Mouse (Mus musculus): ENCODE results near the gene Tamm41. TPM values are rescaled to one million over a fixed set of nuclear protein-coding genes. Genes with fewer than 3 reads are reported as not detected.

The Tamm41 gene
- polyA plus RNA-seq (2012; rRNA removed) = 21.0 and 31.8 TPM in 2 replicates

DNA sequence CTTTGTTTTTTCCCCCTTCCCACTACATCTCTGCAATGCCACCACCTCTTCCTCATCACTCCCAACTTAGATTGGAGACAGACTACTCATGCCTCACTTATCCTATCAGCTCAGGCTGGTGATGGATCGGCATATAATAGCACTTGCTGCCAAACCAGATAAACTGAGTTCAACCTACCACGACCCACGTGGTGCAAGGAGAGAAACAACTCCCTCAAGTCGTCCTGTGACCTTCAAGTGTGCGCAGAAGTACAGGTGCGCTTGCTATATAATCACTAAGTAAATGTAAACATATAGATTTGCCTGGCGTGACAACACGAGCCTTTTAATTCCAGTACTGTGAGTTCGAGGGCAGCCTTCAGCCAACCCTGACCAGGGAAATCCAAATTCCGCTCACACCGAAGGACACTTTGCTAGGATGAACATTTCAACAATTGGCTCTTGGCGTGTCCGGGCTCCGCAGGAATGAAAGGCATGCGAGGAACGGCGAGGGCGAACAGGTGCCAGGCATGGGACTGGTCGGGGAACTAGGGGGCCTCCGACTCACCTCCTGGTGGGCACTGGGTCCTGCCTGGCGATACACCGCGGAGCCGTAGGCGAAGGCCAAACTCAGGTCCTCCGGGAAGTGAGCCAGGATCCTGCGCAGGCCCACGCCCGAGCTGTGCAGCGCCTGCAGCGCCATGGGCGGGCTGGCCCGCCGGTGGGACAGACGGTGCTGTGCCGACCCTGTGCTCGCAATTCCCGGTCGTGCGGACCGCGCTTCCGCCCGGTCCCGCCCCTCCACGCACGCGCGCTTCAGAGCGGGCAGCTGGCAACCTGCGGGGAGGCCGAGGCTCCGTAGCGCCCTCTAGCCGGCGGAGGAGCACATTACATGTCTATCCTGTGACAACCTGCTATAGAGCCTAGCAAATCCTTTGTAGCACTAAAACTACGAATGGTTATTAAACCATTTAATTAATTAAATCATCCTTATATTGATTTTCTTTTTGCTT, at the start of gene Tamm41:
TSS of gene Tamm41 (minus strand) at position 774 of the 992 bp plus-strand sequence.
- Histone ChIP-seq H3K36me3 (ENCODE audit: control insufficient read depth, insufficient read depth, low read length) (peaks cover 15% of the 10 kb centered on the region), H3K27ac (ENCODE audit: insufficient read depth, low read depth, low read length) (no peak within 1 kb of the TSS), H3K4me1 (ENCODE audit: control insufficient read depth, insufficient read depth, insufficient read length, low read length) (no peaks in the 10 kb centered on the region; the same call in 1 of the 2 replicates), H3K27me3 (ENCODE audit: control insufficient read depth, insufficient read depth, low read length) (no peaks in the 10 kb centered on the region), H3K4me3 (ENCODE audit: low read depth, low read length) (peak within 1 kb of the TSS; percentile 90)
- under 1% methylated on average over 57 of the region's 57 CpGs for WGBS
- peak; percentile 91 for TF ChIP-seq CTCF (IDR thresholded peaks at IDR 0.05; ENCODE audit: extremely low read depth, insufficient read length, insufficient replicate concordance, low read depth, low read length)
- no peak for TF ChIP-seq POLR2A (IDR thresholded peaks at IDR 0.05; ENCODE audit: low read depth, low read length)

DNA sequence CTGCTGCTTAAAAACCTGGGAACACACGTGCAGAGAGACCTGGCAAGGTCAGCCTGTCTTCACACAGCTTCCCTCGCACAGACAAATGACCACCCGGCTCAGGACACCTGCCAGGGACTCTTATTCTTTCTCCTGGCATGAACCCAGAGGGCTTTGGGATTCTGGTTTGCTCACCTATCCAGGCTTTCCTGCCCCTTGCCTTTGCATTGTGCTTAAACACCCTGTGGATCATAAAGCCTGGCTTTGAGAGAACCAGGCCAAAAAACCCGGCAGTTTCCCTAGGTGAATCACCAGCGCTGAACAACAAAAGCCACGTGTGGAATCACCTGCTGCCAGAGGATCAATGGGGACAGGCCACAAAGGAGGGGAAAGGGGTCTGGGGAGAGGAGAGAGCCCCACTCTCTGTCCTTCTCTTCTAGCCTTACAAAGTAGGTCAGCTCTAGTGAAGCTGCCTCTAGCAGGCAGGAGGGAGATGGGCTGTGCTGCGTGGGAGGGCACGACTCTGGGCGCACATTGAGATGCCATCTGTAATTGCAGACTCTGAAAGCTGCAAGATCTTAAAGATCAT, 47.7 kb upstream of the Tamm41 start:
- H3K4me3 ChIP-seq (ENCODE audit: low read depth, low read length) = no peak overlapping the region
- TF ChIP-seq POLR2A (IDR thresholded peaks at IDR 0.05; ENCODE audit: low read depth, low read length) = no peak
- no peak for TF ChIP-seq CTCF (IDR thresholded peaks at IDR 0.05; ENCODE audit: extremely low read depth, insufficient read length, insufficient replicate concordance, low read depth, low read length)
- 60% methylated on average over 9 of the region's 9 CpGs for WGBS
- H3K4me1 ChIP-seq (ENCODE audit: control insufficient read depth, insufficient read depth, insufficient read length, low read length) = no peaks in the 10 kb centered on the region
- H3K27me3 ChIP-seq (ENCODE audit: control insufficient read depth, insufficient read depth, low read length) = no peaks in the 10 kb centered on the region
- H3K36me3 ChIP-seq (ENCODE audit: control insufficient read depth, insufficient read depth, low read length) = no peaks in the 10 kb centered on the region
- H3K27ac ChIP-seq (ENCODE audit: insufficient read depth, low read depth, low read length) = no peak overlapping the region

DNA sequence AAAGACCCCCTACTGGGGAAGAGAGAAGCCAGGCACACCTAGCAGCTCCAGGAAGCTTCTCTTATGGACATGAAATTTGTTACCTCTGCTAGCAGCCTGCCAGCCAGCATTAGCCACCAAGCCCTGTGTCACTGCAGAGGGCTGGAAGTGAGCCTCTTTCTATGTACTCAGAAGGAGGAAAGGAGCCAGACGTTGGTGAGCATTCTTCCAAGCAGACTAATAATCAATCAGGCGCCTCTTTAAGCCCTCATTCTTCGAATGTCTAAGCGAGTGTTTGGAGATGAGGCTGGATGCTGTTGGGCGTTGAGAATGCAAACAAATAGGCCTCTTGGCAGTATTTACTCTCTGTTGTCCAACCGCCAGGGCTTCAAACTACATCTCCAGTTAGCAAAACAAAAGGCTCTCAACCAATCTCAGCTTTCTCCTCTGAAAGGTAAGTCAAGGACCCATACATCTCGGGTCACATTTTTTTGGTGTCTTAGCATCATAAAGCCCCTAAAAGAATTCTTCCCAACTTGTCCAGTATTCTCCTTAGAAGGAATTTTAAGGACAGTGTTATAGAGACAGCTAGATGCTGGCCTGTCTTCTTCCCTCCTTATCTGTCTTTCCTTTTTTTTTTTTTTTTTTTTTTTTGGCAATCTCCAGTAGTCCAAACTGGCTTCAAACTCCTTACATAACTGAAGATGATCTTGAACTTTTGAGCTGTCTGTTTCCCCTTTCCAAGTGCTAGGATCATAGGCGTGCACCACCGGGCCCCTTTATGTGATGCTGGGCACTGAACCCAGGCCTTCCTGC, 39.3 kb upstream of the Tamm41 start:
- no peak overlapping the region for H3K27ac ChIP-seq (ENCODE audit: insufficient read depth, low read depth, low read length)
- WGBS = 52% methylated on average over 9 of the region's 9 CpGs
- 0 out of 2 replicates have a peak, but pooled peaks cover 1% of the 10 kb centered on the region for H3K4me1 ChIP-seq (ENCODE audit: control insufficient read depth, insufficient read depth, insufficient read length, low read length)
- H3K4me3 ChIP-seq (ENCODE audit: low read depth, low read length) = no peak overlapping the region
- no peaks in the 10 kb centered on the region for H3K36me3 ChIP-seq (ENCODE audit: control insufficient read depth, insufficient read depth, low read length)
- no peak for TF ChIP-seq CTCF (IDR thresholded peaks at IDR 0.05; ENCODE audit: extremely low read depth, insufficient read length, insufficient replicate concordance, low read depth, low read length)
- TF ChIP-seq POLR2A (IDR thresholded peaks at IDR 0.05; ENCODE audit: low read depth, low read length) = no peak
- no peaks in the 10 kb centered on the region for H3K27me3 ChIP-seq (ENCODE audit: control insufficient read depth, insufficient read depth, low read length)

DNA sequence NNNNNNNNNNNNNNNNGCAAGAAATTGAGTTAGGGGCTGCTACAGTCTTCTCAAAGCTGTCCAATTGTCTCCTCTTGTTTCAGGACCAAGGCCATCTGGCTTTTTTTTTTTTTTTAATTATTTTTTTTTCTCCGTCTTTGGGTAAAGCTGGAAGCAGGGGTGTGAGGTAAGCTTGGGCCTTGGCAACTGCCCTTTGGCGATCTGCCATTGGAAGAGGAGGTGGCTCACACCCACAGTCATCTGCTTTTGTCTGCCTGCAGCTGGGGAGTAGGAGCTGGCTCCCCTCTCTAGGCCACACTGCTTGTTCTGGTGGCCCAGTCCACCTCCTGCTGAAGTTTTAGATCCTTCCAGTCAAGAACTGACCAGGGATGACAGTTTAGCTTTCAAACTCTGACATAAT, 34.3 kb upstream of the Tamm41 start:
- TF ChIP-seq POLR2A (IDR thresholded peaks at IDR 0.05; ENCODE audit: low read depth, low read length) = no peak
- TF ChIP-seq CTCF (IDR thresholded peaks at IDR 0.05; ENCODE audit: extremely low read depth, insufficient read length, insufficient replicate concordance, low read depth, low read length) = no peak
- H3K36me3 ChIP-seq (ENCODE audit: control insufficient read depth, insufficient read depth, low read length) = no peaks in the 10 kb centered on the region
- no peaks in the 10 kb centered on the region for H3K27me3 ChIP-seq (ENCODE audit: control insufficient read depth, insufficient read depth, low read length)
- H3K27ac ChIP-seq (ENCODE audit: insufficient read depth, low read depth, low read length) = no peak overlapping the region
- 61% methylated on average over 2 of the region's 2 CpGs for WGBS
- no peaks in the 10 kb centered on the region for H3K4me1 ChIP-seq (ENCODE audit: control insufficient read depth, insufficient read depth, insufficient read length, low read length)
- H3K4me3 ChIP-seq (ENCODE audit: low read depth, low read length) = no peak overlapping the region

DNA sequence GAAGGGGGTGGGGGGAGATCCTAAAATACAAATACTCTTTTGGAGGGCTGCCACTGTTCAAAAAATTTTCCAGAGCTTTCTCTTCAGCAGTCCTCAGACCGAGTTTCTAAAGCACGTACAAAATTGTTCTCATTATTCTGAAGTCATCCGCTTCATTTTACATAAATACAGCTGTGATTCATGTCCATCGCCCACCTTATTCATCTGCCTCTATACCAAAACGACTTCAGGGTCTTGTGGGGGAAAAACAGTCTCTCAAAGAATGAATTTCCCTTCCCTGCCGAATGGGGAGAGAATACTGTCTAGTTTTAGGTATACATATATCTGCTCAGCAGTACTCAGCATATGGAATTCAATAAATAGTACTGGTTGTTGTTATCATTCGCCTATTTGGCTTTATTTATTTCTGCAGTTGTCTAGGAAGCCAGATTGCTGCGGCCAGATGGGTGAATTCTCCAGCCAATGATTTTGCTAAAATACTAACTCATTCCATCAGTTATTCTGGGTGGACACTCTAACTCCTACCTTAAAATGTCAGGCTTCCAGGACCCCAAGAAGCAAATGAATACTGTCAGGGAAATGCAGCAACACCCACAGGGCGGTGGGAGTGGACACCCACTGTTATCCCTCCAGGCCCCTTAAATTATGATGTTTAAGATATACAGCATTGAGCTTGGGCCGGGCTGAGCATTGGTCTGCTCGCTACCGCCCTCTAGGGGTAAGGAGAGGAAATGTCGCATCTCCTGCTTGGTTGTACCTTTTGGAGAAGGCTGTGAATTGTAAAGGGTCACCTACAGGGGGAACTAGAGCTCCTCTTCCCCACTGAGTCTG, 27.9 kb upstream of the Tamm41 start:
- Histone ChIP-seq H3K36me3 (ENCODE audit: control insufficient read depth, insufficient read depth, low read length) (no peaks in the 10 kb centered on the region), H3K27me3 (ENCODE audit: control insufficient read depth, insufficient read depth, low read length) (no peaks in the 10 kb centered on the region), H3K4me3 (ENCODE audit: low read depth, low read length) (no peak overlapping the region), H3K4me1 (ENCODE audit: control insufficient read depth, insufficient read depth, insufficient read length, low read length) (no peaks in the 10 kb centered on the region), H3K27ac (ENCODE audit: insufficient read depth, low read depth, low read length) (no peak overlapping the region)
- TF ChIP-seq CTCF (IDR thresholded peaks at IDR 0.05; ENCODE audit: extremely low read depth, insufficient read length, insufficient replicate concordance, low read depth, low read length) (peak; percentile 95; the same call in 1 of the 2 replicates), POLR2A (IDR thresholded peaks at IDR 0.05; ENCODE audit: low read depth, low read length) (no peak)
- WGBS = 42% methylated on average over 13 of the region's 13 CpGs

DNA sequence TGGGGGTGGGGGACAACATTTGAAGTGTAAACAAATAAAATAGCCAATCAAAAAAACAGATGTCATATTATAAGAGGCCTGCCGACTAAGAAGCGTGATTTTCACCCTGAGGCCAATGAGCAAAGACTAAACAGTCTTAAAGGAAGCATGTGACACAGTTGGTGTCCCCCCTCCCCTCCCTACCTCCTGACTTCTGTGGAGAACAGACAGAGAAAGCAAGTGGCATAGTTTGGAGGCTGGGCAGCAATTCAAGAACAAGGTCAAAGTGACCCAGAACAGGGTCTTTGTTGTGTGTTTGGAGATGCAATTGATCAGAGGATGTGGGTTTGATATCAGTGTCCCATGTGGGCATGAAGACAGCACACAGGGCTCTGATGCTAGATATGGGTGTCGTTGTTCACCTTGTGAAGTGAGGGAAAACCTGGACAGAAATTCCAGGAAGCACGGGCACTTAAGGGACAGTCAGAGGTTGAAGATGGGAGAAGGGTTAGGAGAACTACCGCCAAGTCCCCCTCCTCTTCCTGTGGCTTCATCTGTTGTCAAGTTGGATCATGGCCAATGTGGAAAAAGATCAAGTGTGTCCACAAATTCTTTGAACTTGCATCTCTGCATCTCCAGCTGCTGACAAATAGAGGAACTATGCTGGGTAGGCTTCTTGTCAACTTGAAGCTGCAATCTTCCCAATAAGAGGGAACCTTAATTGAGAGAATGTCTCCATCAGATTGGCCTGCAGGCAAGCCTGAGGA, 25.1 kb upstream of the Tamm41 start:
- no peak overlapping the region for H3K4me3 ChIP-seq (ENCODE audit: low read depth, low read length)
- TF ChIP-seq CTCF (IDR thresholded peaks at IDR 0.05; ENCODE audit: extremely low read depth, insufficient read length, insufficient replicate concordance, low read depth, low read length) = no peak
- TF ChIP-seq POLR2A (IDR thresholded peaks at IDR 0.05; ENCODE audit: low read depth, low read length) = no peak
- H3K27me3 ChIP-seq (ENCODE audit: control insufficient read depth, insufficient read depth, low read length) = no peaks in the 10 kb centered on the region
- H3K4me1 ChIP-seq (ENCODE audit: control insufficient read depth, insufficient read depth, insufficient read length, low read length) = no peaks in the 10 kb centered on the region
- no peaks in the 10 kb centered on the region for H3K36me3 ChIP-seq (ENCODE audit: control insufficient read depth, insufficient read depth, low read length)
- WGBS = 65% methylated on average over 5 of the region's 5 CpGs
- no peak overlapping the region for H3K27ac ChIP-seq (ENCODE audit: insufficient read depth, low read depth, low read length)

Measured in small intestine, adult 2 months (tissue).